Mouse (Mus musculus): ENCODE data around the gene Slc25a41. TPM values are rescaled to one million over a fixed set of nuclear protein-coding genes. Genes with fewer than 3 reads are reported as not detected.
"Not testable (repeated sequence)": the region's sequence is repeated elsewhere in the genome, so short reads cannot be mapped to it uniquely, and the experiment has no call there.

Slc25a41 gene
- polyA plus RNA-seq, 1 experiment = not detected

DNA sequence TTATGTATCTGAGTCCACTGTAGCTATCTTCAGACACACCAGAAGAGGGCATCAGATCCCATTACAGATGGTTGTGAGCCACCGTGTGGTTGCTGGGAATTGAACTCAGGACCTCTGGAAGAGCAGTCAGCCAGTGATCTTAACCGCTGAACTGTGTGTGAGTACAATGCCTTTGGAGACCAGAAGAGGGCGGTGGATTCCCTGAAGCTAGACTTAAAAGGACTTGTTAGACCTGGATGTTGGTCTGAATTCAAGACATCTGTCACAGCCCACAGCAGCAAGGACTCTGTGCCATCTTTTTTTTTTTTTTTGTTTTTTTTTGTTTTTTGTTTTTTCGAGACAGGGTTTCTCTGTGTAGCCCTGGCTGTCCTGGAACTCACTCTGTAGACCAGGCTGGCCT, 10.2 kb upstream of the Slc25a41 start:
- not testable (repeated sequence) for DNase-seq (ENCODE audit: low read depth, low spot score)
- WGBS = 87% methylated on average over 4 of the region's 4 CpGs

DNA sequence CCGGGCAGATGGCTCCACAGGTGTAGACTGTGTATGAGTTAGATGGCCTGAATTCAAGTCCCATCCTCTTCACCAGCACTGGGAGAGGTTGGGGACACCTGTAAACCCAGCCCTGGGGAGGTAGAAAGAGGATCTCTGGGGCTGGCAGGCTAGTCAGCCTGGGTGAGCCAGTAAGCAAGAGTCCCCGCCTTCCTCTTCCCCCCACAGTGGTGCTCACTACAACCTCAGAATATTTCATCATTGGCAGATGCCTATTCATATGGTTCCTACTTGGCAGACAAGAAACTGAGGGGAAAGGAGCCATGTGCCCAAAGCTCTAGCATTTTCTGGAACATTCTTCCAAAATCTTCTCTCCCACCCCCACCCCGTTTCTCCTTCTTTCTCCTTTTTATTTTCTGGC, 7.4 kb upstream of the Slc25a41 start:
- no peak for DNase-seq (ENCODE audit: low read depth, low spot score)
- 92% methylated on average over 3 of the region's 3 CpGs for WGBS

DNA sequence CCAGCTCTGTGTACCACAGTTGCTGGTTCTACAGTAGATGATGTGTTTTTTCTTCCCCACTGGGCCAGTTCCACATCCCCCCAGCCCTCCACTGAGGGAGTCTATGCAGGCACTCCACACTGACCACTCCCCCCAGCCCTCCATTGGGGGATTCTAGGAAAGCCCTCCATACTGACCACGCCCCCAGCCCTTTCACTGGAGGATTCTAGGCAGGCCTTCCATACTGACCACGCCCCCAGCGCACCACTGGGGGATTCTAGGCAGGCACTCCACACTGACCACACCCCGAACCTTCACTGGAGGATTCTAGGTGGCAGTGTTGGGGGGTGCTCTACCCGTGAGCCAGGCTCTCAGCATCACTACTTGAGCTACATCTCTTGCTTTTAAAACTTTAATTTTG, 6.0 kb upstream of the Slc25a41 start:
- whole genome bisulfite sequencing = 79% methylated on average over 5 of the region's 5 CpGs
- no peak for DNase-seq (ENCODE audit: low read depth, low spot score)

DNA sequence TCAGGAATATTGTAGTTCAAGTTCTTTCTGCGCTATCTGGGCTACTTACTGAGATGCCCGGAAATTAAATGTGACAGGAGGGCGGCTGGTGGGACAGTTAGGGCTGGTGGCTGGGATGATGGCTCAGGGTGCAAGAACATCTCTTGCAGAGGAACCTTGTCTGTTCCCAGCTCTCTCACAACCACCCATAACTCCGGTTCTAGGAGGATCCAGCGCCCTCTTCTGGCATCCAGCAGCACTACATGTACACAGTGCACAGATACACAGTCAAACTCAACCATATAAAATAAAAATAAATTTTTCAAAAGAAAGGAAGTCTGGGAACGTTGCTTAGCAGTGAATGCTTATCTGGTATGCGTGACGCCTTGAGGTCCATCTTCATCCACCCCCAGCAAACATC, 2.5 kb downstream of the Slc25a41 start:
- no peak for DNase-seq (ENCODE audit: low read depth, low spot score)
- WGBS = 45% methylated on average over 8 of the region's 8 CpGs

DNA sequence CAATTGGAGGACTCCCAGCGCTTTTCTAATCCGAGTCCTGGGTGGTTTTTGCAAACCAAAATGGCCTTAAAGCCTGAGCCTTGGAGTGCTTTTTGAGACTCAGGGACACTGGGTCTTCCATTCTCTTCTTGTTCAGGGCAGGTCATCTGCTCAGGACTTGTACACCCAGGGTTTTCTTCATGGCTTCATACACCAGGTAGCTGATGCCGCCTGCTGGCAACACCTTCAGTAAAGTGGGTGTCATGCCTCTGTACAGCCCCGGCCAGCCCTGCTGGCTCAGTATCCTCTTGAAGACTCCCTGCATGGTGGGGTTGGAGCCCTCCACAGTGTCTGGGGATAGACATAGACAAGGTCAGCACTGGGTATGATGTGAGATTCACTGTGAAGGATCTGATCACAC, 8.6 kb downstream of the Slc25a41 start:
- DNase-seq (ENCODE audit: low read depth, low spot score) = no peak
- 89% methylated on average over 4 of the region's 4 CpGs for WGBS

DNA sequence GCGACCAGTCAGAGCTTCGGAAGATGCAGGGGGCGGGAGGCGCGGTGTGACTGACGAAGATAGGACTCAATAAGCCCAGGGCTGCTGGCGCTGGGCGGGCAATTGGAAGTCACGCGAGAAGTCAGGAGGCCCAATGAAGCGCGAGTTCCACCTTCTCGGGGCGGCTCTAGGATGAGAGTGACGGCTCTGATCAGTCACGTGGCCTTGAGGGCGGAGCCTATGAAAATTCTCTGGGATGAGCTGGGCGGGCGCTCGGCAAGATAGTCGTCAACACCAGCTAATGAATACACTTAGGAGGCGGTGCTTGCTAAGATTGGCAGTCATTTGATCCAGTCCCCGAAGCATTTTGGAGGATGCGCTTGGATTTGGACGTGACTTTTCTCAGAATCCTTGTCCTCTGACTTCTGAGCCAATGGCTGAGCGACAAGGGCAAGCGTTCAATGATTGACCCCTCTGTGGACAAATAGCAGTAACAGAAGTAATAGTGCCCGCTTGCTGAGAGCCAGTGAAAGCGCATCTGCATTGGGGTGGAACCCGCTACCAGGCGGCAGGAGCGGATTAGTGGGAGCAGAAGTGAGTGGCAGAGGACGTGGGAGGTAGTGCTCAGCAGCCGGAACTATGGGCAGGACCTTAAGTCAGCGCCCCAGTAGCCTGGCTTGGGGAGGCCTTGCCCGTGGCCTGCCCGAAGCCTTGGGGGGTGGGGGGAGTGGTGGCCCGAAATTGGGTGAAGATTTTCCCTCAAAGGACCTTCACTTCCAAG, 9.6 kb downstream of the Slc25a41 start:
- peak; percentile 100 for DNase-seq (ENCODE audit: low read depth, low spot score)
- WGBS = under 1% methylated on average over 38 of the region's 38 CpGs

DNA sequence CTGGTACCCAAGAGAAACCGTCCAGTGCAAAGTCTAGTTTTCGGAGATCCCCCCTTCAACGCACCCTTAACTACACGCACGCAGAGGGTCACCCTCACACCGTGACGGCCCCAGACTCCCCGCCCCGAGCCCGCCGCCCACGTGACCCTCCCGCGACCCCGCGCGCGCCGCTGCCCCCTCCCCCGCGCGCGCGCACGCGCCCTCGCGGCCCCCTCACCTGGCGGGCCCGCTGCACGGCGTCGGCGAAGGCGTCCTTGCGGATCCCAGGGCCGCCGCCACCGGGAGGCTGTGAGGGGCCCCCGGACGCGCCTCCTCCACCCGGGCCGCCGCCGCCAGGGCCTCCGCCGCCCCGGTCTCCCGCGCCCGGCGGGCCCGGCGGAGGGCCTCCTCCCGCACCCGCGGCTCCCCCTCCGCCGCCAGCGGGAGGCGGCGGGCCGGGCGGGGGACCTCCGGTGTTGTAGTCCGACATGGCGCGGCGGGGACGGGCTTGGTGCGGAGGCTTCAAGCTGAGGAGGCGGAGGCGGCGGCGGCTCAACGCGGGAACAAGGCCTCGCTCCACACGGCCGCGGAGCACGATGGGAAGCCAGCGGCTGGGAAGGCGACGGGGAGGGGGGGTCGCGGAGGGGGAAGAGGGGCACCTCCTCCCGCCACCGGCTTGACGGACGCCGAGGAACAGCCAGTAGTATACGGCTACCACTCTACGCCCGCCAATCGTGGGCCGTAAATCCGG, 10.4 kb downstream of the Slc25a41 start, which contains the start of gene Khsrp:
TSS of gene Khsrp (minus strand) at position 592 of the 730 bp plus-strand sequence.
- DNase-seq (ENCODE audit: low read depth, low spot score) = no peak
- WGBS = 1% methylated on average over 97 of the region's 99 CpGs

DNA sequence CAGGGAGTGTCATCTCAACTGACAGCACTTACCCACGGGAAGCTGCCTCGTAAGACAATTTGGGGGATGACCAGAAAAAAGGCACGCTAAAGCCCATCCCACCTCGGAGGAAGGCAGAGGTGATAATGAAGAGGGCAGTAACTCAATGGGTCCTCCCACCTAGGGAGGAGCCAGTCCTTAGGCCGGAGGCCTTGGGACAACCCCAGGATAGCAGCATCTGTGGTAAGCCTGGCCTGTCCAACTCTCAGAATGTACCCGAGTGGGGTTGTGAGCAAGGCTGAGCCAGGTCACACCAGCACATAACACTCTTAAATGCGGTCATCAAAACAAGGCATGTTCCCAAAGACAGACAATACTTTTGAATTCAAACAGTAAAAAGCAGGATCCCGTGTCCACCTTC, 11.8 kb downstream of the Slc25a41 start:
- 13% methylated on average over 8 of the region's 8 CpGs for WGBS
- DNase-seq (ENCODE audit: low read depth, low spot score) = no peak

DNA sequence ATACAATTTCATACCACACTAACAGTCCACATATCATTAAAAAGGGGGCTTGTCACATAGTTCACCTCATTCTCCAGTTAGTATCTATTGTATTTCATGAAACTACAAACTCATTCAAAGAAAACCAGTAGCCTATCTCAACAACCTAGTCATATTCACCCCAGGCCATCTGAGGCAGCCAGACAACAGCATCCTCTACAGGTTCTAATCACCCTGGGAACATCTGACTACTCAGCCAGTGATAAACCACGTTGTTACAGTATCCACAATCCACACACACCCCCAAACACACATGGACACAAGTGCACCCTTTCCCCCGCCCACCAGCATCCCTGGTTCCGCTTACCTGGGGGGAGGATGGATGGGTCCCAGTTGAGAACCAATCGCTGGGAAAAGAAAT, 14.0 kb downstream of the Slc25a41 start:
- no peak for DNase-seq (ENCODE audit: low read depth, low spot score)
- 83% methylated on average over 4 of the region's 4 CpGs for WGBS

DNA sequence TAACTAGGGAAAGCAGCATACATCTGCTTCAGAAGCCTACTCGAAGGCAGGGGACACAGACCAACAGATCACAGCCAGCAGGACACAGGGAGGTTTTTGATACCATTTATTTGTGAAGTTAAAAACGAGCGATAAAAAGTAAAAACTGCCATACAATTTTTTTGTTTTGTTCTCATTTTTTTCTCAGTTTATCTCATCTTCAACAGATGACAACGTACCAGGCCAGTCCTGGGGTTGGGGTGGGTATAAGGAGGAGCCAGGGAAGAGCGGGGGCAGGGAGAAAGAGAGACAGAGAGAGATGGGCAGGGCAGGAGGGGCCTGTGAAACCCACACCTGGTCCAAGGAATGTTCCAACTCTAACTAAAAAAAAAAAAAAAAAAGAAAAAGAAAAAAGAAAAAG, 20.5 kb downstream of the Slc25a41 start:
- 83% methylated on average over 5 of the region's 5 CpGs for WGBS
- no peak for DNase-seq (ENCODE audit: low read depth, low spot score)

DNA sequence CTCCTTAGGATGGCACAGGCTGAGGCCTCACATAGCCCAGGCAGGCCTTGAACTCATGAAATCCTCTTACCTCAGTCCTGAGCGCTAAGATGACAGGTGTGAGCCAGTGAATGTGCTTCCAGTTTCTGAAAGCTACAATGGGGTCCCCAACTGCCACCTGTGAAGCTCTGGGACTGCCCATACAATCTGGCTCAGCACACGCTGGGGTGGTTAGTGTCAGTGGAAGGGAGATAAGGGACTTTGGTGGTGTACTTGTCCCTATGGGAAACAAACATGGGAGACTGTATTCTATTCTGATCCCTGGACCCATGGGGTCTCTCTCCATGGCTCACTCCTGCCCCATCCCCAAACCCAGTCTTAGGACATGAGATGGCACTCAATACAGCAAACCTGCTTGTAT, 21.8 kb downstream of the Slc25a41 start:
- WGBS = 84% methylated on average over 2 of the region's 2 CpGs
- no peak for DNase-seq (ENCODE audit: low read depth, low spot score)

DNA sequence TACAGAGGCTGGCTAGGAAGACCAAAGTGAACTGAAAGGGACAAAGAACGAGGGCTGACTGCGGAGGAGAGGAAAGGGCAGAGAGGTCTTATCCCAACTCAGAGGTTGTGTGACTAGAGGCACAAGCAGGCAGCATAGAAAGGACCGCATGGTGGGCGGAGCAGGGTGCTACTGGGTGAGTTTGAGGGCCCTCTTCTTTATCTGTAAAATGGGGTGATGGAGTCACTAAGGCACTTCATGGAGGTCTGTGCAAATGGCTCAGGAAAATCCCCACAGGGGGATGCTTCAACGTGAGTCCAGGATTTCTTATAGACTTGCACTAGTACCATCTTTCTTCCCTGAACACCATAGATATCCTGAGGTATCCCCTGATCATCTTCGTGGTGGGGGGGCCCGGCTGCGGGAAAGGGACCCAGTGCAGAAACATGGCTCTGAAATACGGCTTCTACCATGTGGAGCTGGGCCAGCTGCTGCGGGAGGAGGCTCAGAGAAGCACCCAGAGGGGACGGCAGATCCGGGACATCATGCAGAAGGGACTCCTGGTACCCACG, 29.1 kb downstream of the Slc25a41 start:
- 79% methylated on average over 13 of the region's 13 CpGs for WGBS
- DNase-seq (ENCODE audit: low read depth, low spot score) = no peak

DNA sequence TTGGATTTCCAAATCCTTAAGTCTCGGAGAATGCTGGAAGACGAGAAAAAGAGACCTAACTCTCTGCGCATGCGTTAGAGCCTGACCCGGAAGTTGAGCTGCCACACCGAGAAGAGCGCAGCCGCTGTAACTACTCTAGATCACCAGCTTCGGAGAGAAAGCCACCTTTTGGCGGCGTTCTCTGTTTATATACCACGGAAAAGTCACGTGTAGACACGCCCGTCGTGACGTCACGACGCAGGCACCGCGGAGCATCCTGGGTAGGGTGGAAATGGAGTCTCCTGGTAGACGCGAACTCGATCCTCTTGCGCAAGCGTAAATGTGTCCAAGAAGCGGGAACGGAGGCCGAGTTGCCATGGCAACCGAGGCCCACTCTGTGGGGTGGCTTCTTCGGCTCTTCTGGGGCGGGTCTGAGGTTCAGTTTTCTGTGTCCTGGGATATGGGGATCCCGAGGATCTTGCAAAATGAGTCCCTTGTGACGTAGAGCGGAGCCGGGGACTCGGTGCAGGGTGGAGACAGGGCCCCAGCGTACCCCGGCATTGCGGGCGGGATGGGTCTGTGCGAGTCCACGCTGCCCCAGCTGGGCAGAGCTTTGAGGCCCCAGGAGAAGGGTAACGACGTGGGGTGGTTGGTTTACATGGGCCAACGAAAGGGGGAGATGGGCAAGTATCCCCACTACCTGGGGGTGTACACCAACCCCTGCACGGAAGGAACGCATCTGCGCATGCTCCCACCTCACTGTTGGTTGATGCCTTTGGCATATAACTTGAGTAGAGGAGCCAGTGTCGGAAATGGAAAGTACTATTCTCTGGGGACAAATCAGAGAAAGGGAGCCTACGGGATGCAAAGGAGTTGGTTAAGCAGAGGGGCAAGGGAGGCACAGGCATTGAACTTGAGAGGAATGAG, 30.0 kb downstream of the Slc25a41 start, which contains the start of the genes Gtf2f1 and Gm17949:
TSS of gene Gtf2f1 (minus strand) at position 53 of the 906 bp plus-strand sequence.
TSS of gene Gm17949 (plus strand) at position 234 of the 906 bp plus-strand sequence.
- WGBS = under 1% methylated on average over 51 of the region's 51 CpGs
- peak; percentile 87 for DNase-seq (ENCODE audit: low read depth, low spot score)

DNA sequence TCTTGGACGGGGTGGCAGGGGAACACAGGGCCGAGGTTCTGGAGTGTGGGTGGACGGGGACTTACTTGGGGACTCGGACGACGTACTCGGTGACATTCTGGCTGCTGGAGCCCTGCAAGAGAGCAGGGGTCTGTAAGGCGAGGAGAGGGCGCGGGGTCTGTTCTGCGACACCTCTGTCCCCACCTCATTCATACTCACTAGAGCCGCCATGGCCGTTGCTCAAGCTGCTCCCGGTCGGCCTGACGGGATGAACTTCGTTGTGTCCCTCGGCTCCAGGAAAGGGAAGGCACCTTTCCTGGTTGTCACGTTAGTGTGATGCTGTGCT, 30.6 kb downstream of the Slc25a41 start:
- WGBS = under 1% methylated on average over 19 of the region's 19 CpGs
- no peak for DNase-seq (ENCODE audit: low read depth, low spot score)

DNA sequence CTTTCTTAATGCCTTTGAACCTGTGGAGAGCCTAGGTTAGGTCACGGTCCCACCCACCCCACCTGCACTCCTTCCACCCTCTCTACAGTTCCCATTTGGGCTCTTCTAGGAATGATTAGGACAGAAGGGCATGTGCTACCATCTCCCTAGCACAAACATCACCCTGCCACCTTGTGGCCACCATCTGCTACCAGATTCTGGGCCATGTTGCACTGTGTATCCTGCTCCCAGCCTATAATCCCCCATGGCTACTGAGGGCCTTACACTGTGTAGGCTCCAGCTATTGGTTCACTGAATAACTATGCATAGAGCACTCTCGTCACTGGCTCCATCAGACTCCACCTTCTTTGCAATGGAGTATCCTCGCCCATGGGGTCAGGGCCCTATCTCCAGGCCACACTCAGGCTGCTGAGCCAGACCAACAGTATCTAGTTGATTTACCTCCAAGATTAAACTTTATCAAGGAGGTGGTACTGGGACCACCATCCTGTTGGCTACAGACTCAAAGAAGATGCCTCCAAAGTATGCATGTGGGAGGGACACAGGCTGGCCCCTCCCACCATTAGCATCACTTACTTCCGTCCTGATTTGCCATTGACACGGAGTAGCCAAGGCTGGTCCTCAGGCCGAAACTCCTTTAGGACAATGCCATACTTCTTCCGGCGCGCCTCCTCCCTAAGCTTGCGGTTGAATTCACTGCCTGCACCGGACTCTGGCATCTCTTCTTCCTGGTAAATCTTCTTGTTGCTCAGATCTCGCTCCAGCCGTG, 34.1 kb downstream of the Slc25a41 start:
- no peak for DNase-seq (ENCODE audit: low read depth, low spot score)
- WGBS = 91% methylated on average over 13 of the region's 13 CpGs

DNA sequence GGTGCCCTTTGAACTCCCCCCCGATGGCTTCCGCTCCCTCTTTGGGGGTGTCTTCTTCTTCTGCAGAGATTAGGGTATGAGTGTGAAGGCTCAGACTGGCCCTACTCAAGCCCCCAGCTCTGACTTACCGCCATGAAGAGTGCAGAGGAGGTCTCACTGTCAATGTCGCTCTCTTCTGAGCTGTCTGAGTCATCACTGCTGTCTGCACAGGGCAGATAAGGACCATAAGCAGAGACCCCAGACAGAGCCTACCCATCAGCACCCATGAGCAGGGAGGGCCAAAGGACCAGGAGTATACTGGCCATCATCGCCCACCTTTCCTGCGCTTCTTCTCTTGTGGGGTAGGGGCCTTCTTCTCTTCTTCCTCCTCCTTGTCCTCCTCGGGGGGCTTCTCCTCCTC, 37.5 kb downstream of the Slc25a41 start:
- WGBS = 88% methylated on average over 7 of the region's 7 CpGs
- no peak for DNase-seq (ENCODE audit: low read depth, low spot score)

DNA sequence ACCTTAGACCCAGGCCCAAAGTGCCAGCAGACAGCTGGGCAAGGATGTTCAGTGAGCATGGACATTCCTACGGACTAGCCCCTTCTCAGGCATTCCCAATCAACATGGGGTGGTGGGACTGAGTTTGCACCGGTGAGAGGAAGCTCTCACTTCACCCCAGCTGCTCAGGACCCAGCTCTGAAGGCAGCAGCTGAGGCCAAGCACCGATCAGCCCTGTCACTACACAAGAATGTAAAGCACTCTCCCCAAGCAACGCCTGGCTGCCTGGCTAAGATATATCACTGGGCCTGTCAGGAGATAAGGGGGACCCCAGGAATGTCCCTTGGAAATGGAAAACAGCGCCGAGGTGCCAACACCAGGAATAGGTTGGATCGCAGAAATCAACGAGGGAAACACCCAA, 40.2 kb downstream of the Slc25a41 start:
- WGBS = 67% methylated on average over 8 of the region's 8 CpGs
- no peak for DNase-seq (ENCODE audit: low read depth, low spot score)

DNA sequence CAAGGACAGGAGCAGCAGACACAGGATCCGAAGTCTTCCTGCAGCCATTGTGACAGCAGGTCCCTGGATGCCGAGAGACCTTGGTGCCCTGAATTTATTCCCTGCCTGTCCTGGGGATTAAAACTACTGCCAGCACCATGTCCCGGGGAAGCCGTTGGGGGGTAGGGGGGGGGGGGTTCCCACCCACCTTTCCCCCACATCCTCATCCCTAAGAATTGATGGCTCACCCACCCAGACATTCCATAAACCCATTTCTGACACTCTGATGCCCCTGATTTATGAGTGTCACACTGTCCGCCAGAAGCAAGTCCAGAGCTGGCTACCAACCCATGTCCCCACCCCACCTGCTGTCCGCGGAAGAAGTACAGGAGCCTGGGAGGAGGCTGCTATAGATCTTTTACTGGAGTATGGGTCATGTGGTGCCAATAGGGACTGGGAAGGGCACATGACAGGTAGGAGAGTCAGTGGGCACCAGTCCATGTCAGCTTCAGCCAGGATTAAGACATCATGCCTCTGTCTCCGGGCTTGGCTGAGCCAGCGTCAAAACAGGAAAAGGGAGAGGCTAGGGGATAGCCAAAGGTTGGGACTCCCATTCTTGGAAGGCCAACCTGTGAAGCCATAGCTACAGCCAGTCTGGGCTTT, 41.4 kb downstream of the Slc25a41 start, which contains the start of gene Pspn:
TSS of gene Pspn (minus strand) at position 51 of the 642 bp plus-strand sequence.
- 67% methylated on average over 9 of the region's 9 CpGs for WGBS
- no peak for DNase-seq (ENCODE audit: low read depth, low spot score)

DNA sequence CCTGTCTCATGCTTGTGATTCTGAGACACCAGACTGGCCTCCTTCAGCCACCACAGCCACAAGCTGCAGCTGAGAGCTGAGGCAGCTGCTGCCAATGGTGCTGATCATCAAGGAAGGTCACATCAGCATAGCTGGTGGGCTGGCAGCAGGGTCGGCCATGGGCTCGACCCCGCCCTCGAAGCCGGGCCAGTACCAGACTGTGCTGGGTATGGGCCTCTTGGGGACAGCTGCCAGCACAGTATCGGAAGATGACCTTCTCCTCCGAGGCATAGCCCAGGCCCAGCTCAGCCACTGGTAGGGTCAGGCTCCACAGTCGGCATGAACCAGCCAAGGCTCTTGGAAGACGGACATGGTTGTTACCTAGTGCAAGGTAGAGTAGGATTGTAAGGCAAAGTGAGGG, 42.0 kb downstream of the Slc25a41 start:
- 93% methylated on average over 9 of the region's 9 CpGs for whole genome bisulfite sequencing
- no peak for DNase-seq (ENCODE audit: low read depth, low spot score)

Measured in large intestine, adult 2 months (tissue).